Comparison of ENCODE assay signal across 1 mouse cellular context in genomic region chr5:142920311-142921073, GRCm38 (mm10).
TF ChIP-seq lines count a peak whose summit lies in the region.

No protein-coding gene starts in this region.

TF ChIP-seq in MEL, 35 proteins besides CTCF, POLR2A, EP300 and RAD21 (continued from another document):
- TF ChIP-seq ZC3H11A (IDR thresholded peaks at IDR 0.05; ENCODE audit: low read depth, low read length) (no peak), ZNF384 (IDR thresholded peaks at IDR 0.05; ENCODE audit: low read depth, low read length) (peak; percentile 44; the same call in 1 of the 2 replicates), NELFE (IDR thresholded peaks at IDR 0.05; ENCODE audit: low read depth, low read length) (peak; percentile 82), KAT2A (conservative IDR thresholded peaks at IDR 0.05; ENCODE audit: low read depth, low read length) (peak; percentile 46; the same call in 1 of the 2 replicates), BHLHE40 (IDR thresholded peaks at IDR 0.05; ENCODE audit: borderline replicate concordance, low read depth, low read length) (peak; percentile 84), RCOR1 (IDR thresholded peaks at IDR 0.05; ENCODE audit: low read depth, low read length) (peak; percentile 34; the same call in 1 of the 2 replicates), POLR2AphosphoS5 (IDR thresholded peaks at IDR 0.05; ENCODE audit: borderline replicate concordance, low read depth, low read length) (peak; percentile 54; the same call in 1 of the 2 replicates), MAZ (IDR thresholded peaks at IDR 0.05; ENCODE audit: low read depth, low read length) (peak; percentile 97), ZMIZ1 (IDR thresholded peaks at IDR 0.05; ENCODE audit: low read depth, low read length) (peak; percentile 41), TBP (IDR thresholded peaks at IDR 0.05; ENCODE audit: low read depth, low read length) (peak; percentile 79), E2F4 (IDR thresholded peaks at IDR 0.05; ENCODE audit: borderline replicate concordance, low read depth, low read length) (no peak), POLR2AphosphoS2 (IDR thresholded peaks at IDR 0.05; ENCODE audit: low read length) (peak; percentile 76; the same call in 1 of the 2 replicates)
